Mouse (Mus musculus): ENCODE measurements around the gene Spast.

- TF ChIP-seq POLR2A (IDR thresholded peaks at IDR 0.05; ENCODE audit: insufficient read depth, low read depth, low read length) (no peak), CTCF (IDR thresholded peaks at IDR 0.05; ENCODE audit: insufficient read depth, low read depth, low read length) (no peak)
Measured at GRCm38 (mm10) chr17:74437762-74438161, 99.0 kb downstream of the Spast start.

Data from olfactory bulb, adult 2 months (tissue).